Mouse (Mus musculus) bone marrow macrophage, adult 2 months (primary cell): ENCODE results near the gene Gm49673. TPM values are rescaled to one million over a fixed set of nuclear protein-coding genes. Genes with fewer than 3 reads are reported as not detected.
"Not testable (repeated sequence)": the region's sequence is repeated elsewhere in the genome, so short reads cannot be mapped to it uniquely, and the experiment has no call there.

Source experiments
- H3K27ac ChIP-seq: 2 replicates; pipeline ENCODE4 v1.5.1; 2012; ENCODE audit warnings: low read depth, low read length; ENCODE audit not compliant: insufficient read depth
- H3K4me1 ChIP-seq: 2 replicates; pipeline ENCODE4 v1.6.1; 2012; ENCODE audit warnings: low read length; ENCODE audit not compliant: control insufficient read depth, insufficient read depth
- H3K4me3 ChIP-seq: 2 replicates; pipeline ENCODE4 v1.5.1; 2012; ENCODE audit warnings: mild to moderate bottlenecking, low read length, moderate library complexity; ENCODE audit not compliant: insufficient read depth
- polyA plus RNA-seq: library from polyadenylated mRNA; stranded (reverse); fragments of >200 nt; gene quantifications from 2 replicates; pipeline ENCODE4 v1.2.4, GENCODE M21; 2012; ENCODE audit not compliant: missing spikeins, insufficient read depth, insufficient read length

Gm49673 gene
- polyA plus RNA-seq, 1 experiment = not detected

DNA sequence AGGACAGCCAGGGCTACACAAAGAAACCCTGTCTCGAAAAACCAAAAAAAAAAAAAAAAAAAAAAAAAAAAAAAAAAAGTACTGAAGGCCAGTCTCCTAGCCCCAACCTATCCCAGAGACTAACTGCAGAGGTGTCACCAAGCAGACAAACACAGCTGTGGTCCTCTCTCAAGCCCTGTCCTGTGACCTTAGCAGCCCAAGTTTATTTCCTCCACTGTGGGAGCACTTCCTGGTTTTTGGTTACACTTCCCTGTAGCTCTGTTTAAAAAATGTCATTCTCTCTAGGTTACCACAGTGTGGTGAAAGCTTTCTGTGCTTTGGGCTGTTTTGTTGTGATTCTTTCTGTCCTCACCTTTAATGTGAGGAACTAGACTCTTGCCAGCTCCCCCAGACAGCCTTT, 11.0 kb upstream of the Gm49673 start:
- not testable (repeated sequence) for H3K4me1 ChIP-seq, H3K4me3 ChIP-seq

GRCm38 (mm10) chr17:8155982-8156381, 8.4 kb upstream of the Gm49673 start:
- H3K27ac ChIP-seq, H3K4me3 ChIP-seq, H3K4me1 ChIP-seq: not testable (repeated sequence)

More for the DNA sequence above, 11.0 kb upstream of the Gm49673 start:
- H3K27ac ChIP-seq = peak overlapping the region; percentile 31; the same call in 1 of the 2 replicates

DNA sequence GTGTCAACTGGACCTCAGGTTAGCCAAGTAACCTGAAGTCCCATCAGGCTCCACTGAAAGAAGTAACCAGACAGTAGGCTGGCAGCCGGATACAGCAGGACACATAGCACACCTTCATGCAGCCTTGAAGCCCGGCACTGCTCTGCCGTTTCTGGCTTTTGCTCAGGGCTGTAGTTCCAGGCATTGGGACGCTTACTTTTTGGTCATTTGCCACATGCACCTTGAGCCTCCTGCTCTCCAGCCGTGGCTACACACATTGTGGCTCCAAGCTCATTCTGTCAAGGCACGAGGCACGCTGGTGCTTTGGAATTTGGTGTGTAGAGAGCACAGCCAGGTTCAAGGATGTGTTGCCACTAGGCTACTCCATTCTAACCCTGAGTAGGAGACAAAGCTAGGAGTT, 7.4 kb upstream of the Gm49673 start:
- not testable (repeated sequence) for H3K27ac ChIP-seq, H3K4me3 ChIP-seq, H3K4me1 ChIP-seq

DNA sequence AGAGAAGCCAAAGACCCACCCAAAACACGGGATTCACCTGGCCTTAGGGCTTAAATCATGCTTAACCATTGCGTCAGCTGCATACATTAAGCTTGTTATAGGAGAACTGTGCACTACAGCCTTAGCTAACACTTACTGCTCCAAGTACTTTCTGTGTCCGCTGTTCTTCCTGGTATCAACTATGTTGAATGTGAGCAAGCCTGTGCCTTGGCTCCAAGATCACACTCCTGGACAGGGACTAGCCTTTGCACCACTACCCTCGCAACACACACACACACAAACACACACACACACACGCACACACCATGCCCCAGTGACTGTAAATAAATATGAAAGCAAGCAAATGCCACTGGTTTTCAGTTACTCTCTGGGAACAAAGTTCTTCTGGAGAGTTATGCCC, 657 bp downstream of the Gm49673 start:
- not testable (repeated sequence) for H3K4me1 ChIP-seq, H3K27ac ChIP-seq
- H3K4me3 ChIP-seq = peak overlapping the region; percentile 73

- not testable (repeated sequence) for H3K4me3 ChIP-seq, H3K4me1 ChIP-seq
- H3K27ac ChIP-seq = peak overlapping the region; percentile 55
Measured at GRCm38 (mm10) chr17:8143802-8144673, 3.5 kb downstream of the Gm49673 start.

DNA sequence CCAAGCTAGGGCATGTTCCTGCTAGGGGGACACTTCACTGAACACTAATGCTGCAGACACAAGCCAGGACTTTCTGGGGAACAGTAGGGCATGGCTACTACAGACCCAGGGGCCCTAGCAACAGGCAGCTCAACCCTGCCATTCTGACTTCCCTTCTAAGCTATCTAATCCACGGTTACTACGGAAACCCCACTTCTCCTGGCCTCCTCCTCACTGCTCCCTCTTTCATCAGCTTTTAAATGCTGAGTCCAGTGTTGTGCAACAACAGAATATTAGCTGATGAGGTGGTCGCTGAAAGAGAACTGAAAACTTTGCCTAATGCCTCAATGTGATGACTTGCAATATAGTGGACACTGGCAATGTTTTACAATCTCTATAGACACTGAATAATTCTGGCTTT, 7.4 kb downstream of the Gm49673 start:
- H3K4me1 ChIP-seq, H3K27ac ChIP-seq, H3K4me3 ChIP-seq: not testable (repeated sequence)

DNA sequence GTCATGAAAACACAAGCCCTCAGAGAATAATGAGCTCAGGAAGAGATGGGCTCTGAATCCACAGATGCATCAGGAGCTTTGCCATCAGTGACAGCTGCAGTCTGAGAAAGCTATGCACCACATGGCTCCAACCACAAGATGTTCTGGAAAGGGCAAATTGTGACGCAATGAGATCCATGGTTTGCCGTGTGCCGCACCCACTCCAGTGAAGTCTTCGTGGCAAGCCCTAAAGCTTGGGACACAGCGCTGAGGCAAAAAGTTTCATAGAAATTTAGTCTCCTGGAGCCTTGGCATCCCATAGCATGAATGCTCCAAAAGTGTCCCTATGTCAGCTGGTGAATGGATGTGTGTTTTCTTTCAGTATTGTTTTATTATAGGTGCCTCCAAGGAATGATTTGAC, 9.5 kb downstream of the Gm49673 start:
- H3K4me1 ChIP-seq, H3K4me3 ChIP-seq, H3K27ac ChIP-seq: not testable (repeated sequence)

DNA sequence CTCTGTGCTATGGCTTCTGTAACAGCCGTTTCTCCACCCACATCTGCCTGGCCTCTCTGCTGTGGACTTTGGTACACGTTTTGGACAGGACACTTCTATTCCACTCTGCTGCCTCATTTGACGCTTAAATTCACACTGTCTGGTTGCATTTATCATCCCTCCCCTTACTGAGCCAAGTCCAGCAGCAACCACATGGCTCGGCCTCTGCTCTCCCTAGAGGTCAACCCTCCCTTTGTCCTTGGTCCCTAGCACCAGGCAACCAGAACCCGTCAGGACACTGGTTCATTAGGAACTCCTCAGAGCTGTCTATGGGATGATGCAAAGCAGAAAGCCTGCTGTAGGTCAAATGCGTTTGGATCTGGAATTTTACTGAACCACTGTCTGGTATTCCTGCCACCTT, 16.7 kb downstream of the Gm49673 start:
- H3K4me3 ChIP-seq, H3K4me1 ChIP-seq, H3K27ac ChIP-seq: not testable (repeated sequence)

DNA sequence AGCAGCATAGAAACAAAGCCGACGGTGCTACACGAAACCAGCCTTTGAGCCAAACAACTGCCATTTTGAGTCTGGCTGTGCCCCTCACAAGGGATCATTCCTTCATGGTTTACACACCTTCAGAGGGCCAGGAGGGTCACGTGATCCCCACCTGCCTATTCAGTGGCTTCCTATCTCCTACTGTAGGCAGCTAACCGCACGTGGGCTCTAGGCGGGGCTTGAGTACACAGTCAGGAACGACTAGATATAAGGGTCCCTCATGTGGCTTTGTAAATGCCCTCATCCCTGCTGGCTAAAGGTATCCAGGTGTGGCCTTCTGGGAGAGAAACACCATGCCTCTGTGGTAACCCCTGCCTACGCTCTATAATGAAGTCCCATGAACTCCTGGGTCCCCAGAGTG, 18.0 kb downstream of the Gm49673 start:
- H3K4me1 ChIP-seq, H3K27ac ChIP-seq, H3K4me3 ChIP-seq: not testable (repeated sequence)

DNA sequence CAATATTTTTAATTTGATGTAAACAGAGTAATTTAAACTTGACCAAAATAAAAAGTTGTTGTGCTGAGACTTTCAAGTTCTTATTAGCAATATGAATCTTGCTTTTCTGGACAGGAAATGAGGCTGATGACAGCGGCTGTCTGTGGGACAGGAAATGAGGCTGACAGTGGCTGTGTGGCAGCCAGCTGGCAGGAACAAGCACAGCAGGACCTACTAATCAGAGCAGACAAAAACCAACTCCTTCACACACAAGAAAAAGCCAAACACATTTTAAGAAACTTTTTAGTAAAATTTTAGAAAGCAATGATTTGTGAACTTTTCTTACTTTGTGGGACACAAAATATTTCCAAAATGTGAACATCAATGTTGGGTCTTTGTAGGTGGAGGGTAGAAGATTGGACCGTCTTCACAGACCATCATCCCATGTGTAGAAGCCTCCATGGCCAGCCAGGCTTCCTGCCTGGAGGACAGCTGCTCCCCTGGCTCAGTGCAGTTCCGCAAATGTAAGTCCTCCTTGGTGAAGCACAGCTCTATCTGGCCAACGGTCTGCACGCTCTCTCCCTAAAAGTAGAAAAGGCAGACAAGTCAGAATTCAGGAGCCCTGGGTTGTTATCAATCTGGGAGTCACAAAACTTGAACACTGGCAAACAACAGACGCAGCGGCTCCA, 19.1 kb downstream of the Gm49673 start:
- H3K27ac ChIP-seq, H3K4me1 ChIP-seq, H3K4me3 ChIP-seq: not testable (repeated sequence)

GRCm38 (mm10) chr17:8124586-8124985, 23.0 kb downstream of the Gm49673 start:
- not testable (repeated sequence) for H3K4me3 ChIP-seq, H3K4me1 ChIP-seq, H3K27ac ChIP-seq

GRCm38 (mm10) chr17:8122974-8123373, 24.6 kb downstream of the Gm49673 start:
- not testable (repeated sequence) for H3K4me3 ChIP-seq, H3K27ac ChIP-seq, H3K4me1 ChIP-seq

DNA sequence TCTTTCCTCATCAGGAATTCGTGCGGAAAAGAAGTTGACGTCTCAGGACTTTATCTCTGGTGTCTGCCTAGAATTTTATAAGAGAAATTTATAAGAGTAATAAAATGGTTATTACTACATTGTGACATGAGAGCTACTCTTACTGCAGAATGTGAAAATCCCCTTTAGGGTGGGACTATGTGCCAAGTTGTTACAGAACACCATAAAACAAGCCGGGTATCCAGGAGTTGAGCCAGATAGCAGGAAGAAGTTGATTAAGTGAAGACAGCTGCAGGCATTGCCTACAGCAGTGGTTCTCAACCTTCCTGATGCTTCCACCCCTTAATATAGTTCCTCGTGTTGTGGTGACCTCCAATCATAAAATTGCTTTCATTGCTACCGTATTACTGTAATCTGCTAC, 30.7 kb downstream of the Gm49673 start:
- not testable (repeated sequence) for H3K4me3 ChIP-seq, H3K27ac ChIP-seq, H3K4me1 ChIP-seq

- H3K27ac ChIP-seq, H3K4me3 ChIP-seq, H3K4me1 ChIP-seq: not testable (repeated sequence)
Measured at GRCm38 (mm10) chr17:8116378-8116777, 31.2 kb downstream of the Gm49673 start.

DNA sequence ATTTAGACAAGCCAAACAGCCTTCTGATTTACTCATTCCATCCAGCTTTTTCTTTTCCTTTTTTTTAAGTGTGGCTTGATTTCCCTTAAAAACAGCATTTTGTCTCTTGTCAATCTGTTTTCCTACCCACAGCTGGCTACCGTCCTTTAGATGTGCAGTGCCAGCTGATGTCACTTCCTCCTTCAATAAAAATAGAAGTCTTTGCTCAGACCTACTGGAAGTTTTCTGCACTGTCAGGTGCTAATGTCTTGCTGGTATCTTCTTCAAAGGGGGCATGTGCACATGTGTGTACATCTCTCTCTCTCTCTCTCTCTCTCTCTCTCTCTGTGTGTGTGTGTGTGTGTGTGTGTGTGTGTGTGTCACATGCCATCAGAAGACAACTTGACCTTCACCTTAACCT, 35.4 kb downstream of the Gm49673 start:
- not testable (repeated sequence) for H3K4me3 ChIP-seq, H3K4me1 ChIP-seq
- H3K27ac ChIP-seq = 0 out of 2 replicates have a peak overlapping the region, but pooled peaks have one; percentile 4

GRCm38 (mm10) chr17:8101297-8101609, 46.3 kb downstream of the Gm49673 start:
- not testable (repeated sequence) for H3K27ac ChIP-seq, H3K4me1 ChIP-seq, H3K4me3 ChIP-seq
